Mouse (Mus musculus) embryonic facial prominence, embryonic 14.5 days (tissue): ENCODE data around the gene Ttc37. TPM values are rescaled to one million over a fixed set of nuclear protein-coding genes. Genes with fewer than 3 reads are reported as not detected.

Experiments used
- ATAC-seq: fragments of 200-750 bp; cut with Nextera tagmentation; 2 replicates; pipeline ENCODE4 v1.8.0; 2017; ENCODE audit warnings: low read depth, moderate number of reproducible peaks, moderate TSS enrichment
- DNase-seq: peaks from one replicate; pipeline ENCODE4 v3.0.0-alpha.2; 2015; ENCODE audit warnings: low spot score
- H3K27ac ChIP-seq: fragments of 300-500 bp; sonication (generic); replicated peaks from 2 replicates; pipeline ENCODE4 v1.5.1; 2014; ENCODE audit warnings: low read depth, mild to moderate bottlenecking, low read length, moderate library complexity
- H3K27me3 ChIP-seq: fragments of 300-500 bp; sonication (generic); replicated peaks from 2 replicates; pipeline ENCODE4 v1.6.1; 2014; ENCODE audit warnings: low read length; ENCODE audit not compliant: control insufficient read depth, insufficient read depth
- H3K36me3 ChIP-seq: fragments of 300-500 bp; sonication (generic); 2 replicates; pipeline ENCODE4 v1.6.1; 2014; ENCODE audit warnings: low read length, mixed read lengths; ENCODE audit not compliant: control insufficient read depth, insufficient read depth
- H3K4me1 ChIP-seq: fragments of 300-500 bp; sonication (generic); 2 replicates; pipeline ENCODE4 v1.6.1; 2014; ENCODE audit warnings: antibody characterized with exemption, low read length; ENCODE audit not compliant: control insufficient read depth, insufficient read depth
- H3K4me2 ChIP-seq: fragments of 300-500 bp; sonication (generic); 2 replicates; pipeline ENCODE4 v1.6.1; 2014; ENCODE audit warnings: low read depth, mild to moderate bottlenecking, low read length, moderate library complexity, mixed read lengths
- H3K4me3 ChIP-seq: fragments of 300-500 bp; sonication (generic); 2 replicates; pipeline ENCODE4 v1.5.1; 2014; ENCODE audit warnings: low read depth, mild to moderate bottlenecking, low read length
- H3K9ac ChIP-seq: fragments of 300-500 bp; sonication (generic); 2 replicates; pipeline ENCODE4 v1.6.1; 2014; ENCODE audit warnings: low read depth, mild to moderate bottlenecking, low read length, moderate library complexity, mixed read lengths
- H3K9me3 ChIP-seq: fragments of 300-500 bp; sonication (generic); 2 replicates; pipeline ENCODE4 v1.6.1; 2016; ENCODE audit warnings: low read length; ENCODE audit not compliant: control insufficient read depth
- WGBS: fragments of 180-500 bp; shearing (Covaris S2); extraction: QIAGEN DNeasy Blood & Tissue Kit; methylation state at CpG from one replicate; pipeline ENCODE4 v1.1.7; 2014; 5-methylcytosine and 5-hydroxymethylcytosine counted together
- polyA plus RNA-seq: library from polyadenylated mRNA; unstranded; fragments of >200 nt; fragmentation: Nextera tagmentation; extraction: Ambion mirVana; gene quantifications from 2 replicates; pipeline ENCODE4 v1.2.1, GENCODE M21; 2014

Gene Ttc37
- polyA plus RNA-seq, 1 experiment from 2014 or later: 19.6 TPM

GRCm38 (mm10) chr13:76187651-76188050 is 89.1 kb downstream of the Ttc37 start:
- DNase-seq: no peak
- peaks cover 62% of the 10 kb centered on the region for H3K36me3 ChIP-seq

GRCm38 (mm10) chr13:76189190-76189589 is 90.7 kb downstream of the Ttc37 start:
- Histone ChIP-seq H3K36me3 (peaks cover 63% of the 10 kb centered on the region), H3K4me1 (no peaks in the 10 kb centered on the region), H3K4me3 (no peak overlapping the region), H3K4me2 (no peak overlapping the region), H3K27ac (no peak overlapping the region), H3K9me3 (no peaks in the 10 kb centered on the region), H3K9ac (no peak overlapping the region), H3K27me3 (no peaks in the 10 kb centered on the region)
- ATAC-seq (no peak), DNase-seq (no peak)
- 83% methylated on average over 3 of the region's 3 CpGs for WGBS

More at GRCm38 (mm10) chr13:76187651-76188050, 89.1 kb downstream of the Ttc37 start:
- Histone ChIP-seq H3K9me3 (no peaks in the 10 kb centered on the region), H3K9ac (no peak overlapping the region), H3K4me1 (no peaks in the 10 kb centered on the region), H3K4me3 (no peak overlapping the region), H3K27me3 (no peaks in the 10 kb centered on the region), H3K27ac (no peak overlapping the region), H3K4me2 (no peak overlapping the region)
- no peak for ATAC-seq
- 87% methylated on average over 5 of the region's 5 CpGs for WGBS

- no peak overlapping the region for H3K4me3 ChIP-seq
Measured at GRCm38 (mm10) chr13:76190273-76190672, 91.7 kb downstream of the Ttc37 start.

GRCm38 (mm10) chr13:76194937-76195336 is 96.4 kb downstream of the Ttc37 start:
- no peak overlapping the region for H3K4me3 ChIP-seq
- H3K9me3 ChIP-seq: no peaks in the 10 kb centered on the region
- H3K27me3 ChIP-seq: no peaks in the 10 kb centered on the region
- no peak overlapping the region for H3K27ac ChIP-seq
- H3K4me1 ChIP-seq: no peaks in the 10 kb centered on the region
- no peak for DNase-seq
- H3K4me2 ChIP-seq: no peak overlapping the region
- no peak overlapping the region for H3K9ac ChIP-seq
- H3K36me3 ChIP-seq: peaks cover 37% of the 10 kb centered on the region
- no peak for ATAC-seq

More at GRCm38 (mm10) chr13:76190273-76190672, 91.7 kb downstream of the Ttc37 start:
- Histone ChIP-seq H3K36me3 (peaks cover 59% of the 10 kb centered on the region), H3K9ac (no peak overlapping the region), H3K4me2 (no peak overlapping the region), H3K4me1 (no peaks in the 10 kb centered on the region), H3K9me3 (no peaks in the 10 kb centered on the region), H3K27ac (no peak overlapping the region), H3K27me3 (no peaks in the 10 kb centered on the region)
- ATAC-seq (no peak), DNase-seq (no peak)
- WGBS: 66% methylated on average over 3 of the region's 3 CpGs

GRCm38 (mm10) chr13:76195431-76196138 is 97.1 kb downstream of the Ttc37 start:
- no peak overlapping the region for H3K9ac ChIP-seq
- DNase-seq (no peak), ATAC-seq (no peak)
- H3K27ac ChIP-seq: no peak overlapping the region
- no peaks in the 10 kb centered on the region for H3K27me3 ChIP-seq
- H3K36me3 ChIP-seq: peaks cover 31% of the 10 kb centered on the region
- no peaks in the 10 kb centered on the region for H3K4me1 ChIP-seq
- no peak overlapping the region for H3K4me3 ChIP-seq
- 87% methylated on average over 8 of the region's 8 CpGs for WGBS
- H3K4me2 ChIP-seq: no peak overlapping the region
- H3K9me3 ChIP-seq: no peaks in the 10 kb centered on the region

- Histone ChIP-seq H3K9ac (no peak overlapping the region), H3K36me3 (peaks cover 13% of the 10 kb centered on the region; the same call in 1 of the 2 replicates), H3K9me3 (no peaks in the 10 kb centered on the region), H3K4me3 (no peak overlapping the region), H3K4me1 (no peaks in the 10 kb centered on the region), H3K27ac (no peak overlapping the region), H3K4me2 (no peak overlapping the region), H3K27me3 (no peaks in the 10 kb centered on the region)
- DNase-seq: peak; percentile 29
- 81% methylated on average over 3 of the region's 3 CpGs for WGBS
- ATAC-seq: 0 out of 2 replicates have a peak, but pooled peaks have one; percentile 30
Measured at GRCm38 (mm10) chr13:76197297-76197848, 98.8 kb downstream of the Ttc37 start.

- no peaks in the 10 kb centered on the region for H3K4me1 ChIP-seq
- DNase-seq (no peak), ATAC-seq (no peak)
- H3K27ac ChIP-seq: no peak overlapping the region
- no peak overlapping the region for H3K9ac ChIP-seq
- no peaks in the 10 kb centered on the region for H3K9me3 ChIP-seq
- H3K4me2 ChIP-seq: no peak overlapping the region
- H3K36me3 ChIP-seq: peaks cover 4% of the 10 kb centered on the region; the same call in 1 of the 2 replicates
- no peaks in the 10 kb centered on the region for H3K27me3 ChIP-seq
- 90% methylated on average over 4 of the region's 4 CpGs for WGBS
- H3K4me3 ChIP-seq: no peak overlapping the region
Measured at GRCm38 (mm10) chr13:76199943-76200342, 101.4 kb downstream of the Ttc37 start.

- no peaks in the 10 kb centered on the region for H3K4me1 ChIP-seq
- H3K27ac ChIP-seq: no peak overlapping the region
- H3K9ac ChIP-seq: no peak overlapping the region
- no peaks in the 10 kb centered on the region for H3K27me3 ChIP-seq
- DNase-seq (no peak), ATAC-seq (no peak)
- H3K4me3 ChIP-seq: no peak overlapping the region
- no peak overlapping the region for H3K4me2 ChIP-seq
- H3K9me3 ChIP-seq: no peaks in the 10 kb centered on the region
- no peaks in the 10 kb centered on the region for H3K36me3 ChIP-seq
- WGBS: 87% methylated on average over 2 of the region's 2 CpGs
Measured at GRCm38 (mm10) chr13:76214928-76215327, 116.4 kb downstream of the Ttc37 start.

- no peak overlapping the region for H3K27ac ChIP-seq
- H3K4me2 ChIP-seq: no peak overlapping the region
- no peak overlapping the region for H3K9ac ChIP-seq
- no peak overlapping the region for H3K4me3 ChIP-seq
- H3K9me3 ChIP-seq: no peaks in the 10 kb centered on the region
- 44% methylated on average over 2 of the region's 2 CpGs for WGBS
- H3K27me3 ChIP-seq: no peaks in the 10 kb centered on the region
- peak; percentile 16 for DNase-seq
- 0 out of 2 replicates have a peak, but pooled peaks have one; percentile 50 for ATAC-seq
- no peaks in the 10 kb centered on the region for H3K4me1 ChIP-seq
- no peaks in the 10 kb centered on the region for H3K36me3 ChIP-seq
Measured at GRCm38 (mm10) chr13:76215397-76215796, 116.9 kb downstream of the Ttc37 start.
